Mouse (Mus musculus): ENCODE results near the gene Cyp4a12a.
"Not testable (repeated sequence)": the region's sequence is repeated elsewhere in the genome, so short reads cannot be mapped to it uniquely, and the experiment has no call there.

DNA sequence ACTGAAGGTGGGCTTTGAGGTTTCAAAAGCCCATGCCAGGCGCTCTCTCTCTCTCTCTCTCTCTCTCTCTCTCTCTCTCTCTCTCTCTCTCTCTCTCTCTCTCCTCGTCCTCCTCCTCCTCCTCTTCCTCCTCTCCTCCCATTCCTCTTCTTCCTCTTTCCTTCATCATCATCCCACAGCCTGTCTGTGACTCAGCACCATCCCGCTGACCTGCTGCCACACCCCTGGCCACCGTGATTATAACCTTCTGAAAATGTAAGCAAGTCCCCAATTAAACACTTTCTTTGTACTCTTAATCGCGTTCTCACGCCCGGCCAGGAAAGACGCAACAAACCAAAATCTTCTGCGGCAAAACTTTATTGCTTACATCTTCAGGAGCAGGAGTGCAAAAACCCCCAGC is 18.1 kb upstream of the Cyp4a12a start:
- not testable (repeated sequence) for TF ChIP-seq CTCF (IDR thresholded peaks at IDR 0.05; ENCODE audit: low read depth, low read length); GATA1 (IDR thresholded peaks at IDR 0.05; ENCODE audit: borderline replicate concordance, low read length)

Data from G1E (cell line).